Mouse (Mus musculus) macrophage (primary cell): Measurements from ENCODE around the gene Samd13. TPM values are rescaled to one million over a fixed set of nuclear protein-coding genes. Genes with fewer than 3 reads are reported as not detected.

Experiments used
- H3K27ac ChIP-seq: fragments of 350-480 bp; formaldehyde crosslinking; 2 replicates; pipeline ENCODE4 v1.9.0; 2021
- H3K36me3 ChIP-seq: fragments of 350-480 bp; formaldehyde crosslinking; 2 replicates; pipeline ENCODE4 v1.9.0; 2021; ENCODE audit errors: inconsistent target
- H3K4me3 ChIP-seq: fragments of 350-480 bp; formaldehyde crosslinking; 2 replicates; pipeline ENCODE4 v1.9.0; 2021; ENCODE audit errors: inconsistent target
- H3K79me2 ChIP-seq: fragments of 350-480 bp; formaldehyde crosslinking; 2 replicates; pipeline ENCODE4 v1.9.0; 2021; ENCODE audit errors: inconsistent target
- WGBS: methylation state at CpG from one replicate; pipeline ENCODE4 v1.1.7; 2026; ENCODE audit warnings: inconsistent platforms; ENCODE audit not compliant: missing documents; 5-methylcytosine and 5-hydroxymethylcytosine counted together
- polyA plus RNA-seq: library from polyadenylated mRNA; stranded (reverse); fragments of 250-400 nt; gene quantifications from 3 replicates; pipeline ENCODE4 v1.2.4, GENCODE M21; 2018; ENCODE audit warnings: inconsistent platforms

Samd13 gene
- polyA plus RNA-seq, 1 experiment from 2014 or later: not detected

DNA sequence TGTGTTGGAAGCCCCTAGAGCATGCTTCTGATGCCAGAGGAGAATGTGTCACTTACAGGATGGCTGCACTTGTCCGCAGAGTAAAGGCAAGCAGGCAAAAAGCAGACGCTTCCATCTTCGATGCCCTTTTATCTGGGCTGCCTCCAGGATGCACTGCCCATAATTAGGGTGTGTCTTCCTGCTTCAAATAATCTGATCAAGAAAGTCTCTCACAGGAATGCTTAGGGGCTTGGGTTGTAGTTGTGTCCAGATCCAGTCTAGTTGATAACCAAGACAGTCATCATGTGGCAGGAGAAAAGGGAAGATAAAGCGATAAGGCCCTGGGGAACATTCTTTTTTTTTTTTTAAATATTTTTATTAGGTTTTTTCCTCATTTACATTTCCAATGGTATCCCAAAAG, 69.9 kb downstream of the Samd13 start, which contains the start of gene Dnase2b:
Dnase2b (minus strand) TSS at position 101 of the 400 bp plus-strand sequence.
- WGBS: 98% methylated on average over 3 of the region's 4 CpGs
- Histone ChIP-seq H3K4me3 (no peak within 1 kb of the TSS), H3K36me3 (no peaks in the 10 kb centered on the region), H3K79me2 (no peaks in the 10 kb centered on the region), H3K27ac (no peak within 1 kb of the TSS)

DNA sequence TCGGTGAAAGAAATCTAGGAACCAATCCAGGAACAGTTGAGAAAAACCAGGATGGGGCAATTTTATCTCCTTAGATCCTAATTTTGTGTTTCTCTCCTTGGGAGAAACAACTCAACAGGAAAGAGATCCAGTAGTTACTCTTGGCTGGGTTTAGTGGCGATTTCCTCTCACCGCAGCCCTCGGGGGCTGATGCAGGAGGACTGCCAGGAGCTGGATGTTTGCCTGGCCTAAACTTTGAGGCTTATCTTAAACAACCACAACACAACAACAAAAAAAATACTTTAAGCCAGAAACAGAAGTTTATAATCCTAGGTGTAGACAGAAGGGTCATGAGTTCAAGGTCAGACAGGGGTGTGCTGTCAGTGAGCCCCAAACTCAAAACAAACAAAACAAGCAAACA, 73.6 kb downstream of the Samd13 start:
- Histone ChIP-seq H3K27ac (no peak overlapping the region), H3K79me2 (no peaks in the 10 kb centered on the region), H3K36me3 (no peaks in the 10 kb centered on the region), H3K4me3 (no peak overlapping the region)
- WGBS: 66% methylated on average over 4 of the region's 4 CpGs

DNA sequence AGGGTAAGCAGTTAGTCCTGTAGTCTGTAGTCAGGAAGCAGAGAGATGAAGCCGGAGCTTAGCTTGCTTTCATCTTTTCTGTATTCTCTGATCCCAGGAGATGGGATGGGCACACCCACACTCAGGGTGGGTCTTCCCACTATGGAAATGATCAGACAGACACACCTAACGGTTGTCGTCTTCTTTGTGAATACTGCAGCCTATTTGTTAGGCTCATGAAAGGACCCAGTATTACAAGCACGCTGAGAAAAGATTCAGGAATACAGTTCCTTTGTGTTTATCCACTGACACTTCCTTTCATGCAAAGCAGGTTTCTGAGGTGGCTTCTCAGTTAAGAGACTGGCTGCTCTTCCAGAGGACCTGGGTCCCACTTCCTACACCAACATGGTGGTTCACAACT, 74.1 kb downstream of the Samd13 start:
- no peaks in the 10 kb centered on the region for H3K36me3 ChIP-seq
- 95% methylated on average over 4 of the region's 4 CpGs for WGBS
- H3K27ac ChIP-seq: no peak overlapping the region
- no peak overlapping the region for H3K4me3 ChIP-seq
- H3K79me2 ChIP-seq: no peaks in the 10 kb centered on the region

DNA sequence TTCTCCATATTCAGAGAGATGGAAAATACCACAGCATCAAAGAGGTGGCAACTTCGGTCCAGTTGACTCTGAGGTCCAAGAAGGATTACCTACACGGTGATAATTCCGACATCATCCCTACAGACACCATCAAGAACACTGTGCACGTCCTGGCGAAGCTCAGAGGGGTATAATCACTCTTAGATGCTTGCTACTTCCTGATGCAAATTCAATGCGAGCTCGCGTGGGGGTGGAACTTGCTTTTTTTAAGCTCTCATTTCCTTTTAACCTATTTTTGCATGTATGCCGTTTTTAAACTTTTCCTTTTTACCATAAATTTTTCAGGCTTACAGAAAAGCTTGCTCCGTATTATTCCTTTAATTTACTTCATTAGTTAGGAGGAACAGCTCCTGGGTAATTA, 75.1 kb downstream of the Samd13 start:
- Histone ChIP-seq H3K36me3 (no peaks in the 10 kb centered on the region), H3K4me3 (no peak overlapping the region), H3K27ac (no peak overlapping the region), H3K79me2 (no peaks in the 10 kb centered on the region)
- WGBS: 40% methylated on average over 10 of the region's 10 CpGs

DNA sequence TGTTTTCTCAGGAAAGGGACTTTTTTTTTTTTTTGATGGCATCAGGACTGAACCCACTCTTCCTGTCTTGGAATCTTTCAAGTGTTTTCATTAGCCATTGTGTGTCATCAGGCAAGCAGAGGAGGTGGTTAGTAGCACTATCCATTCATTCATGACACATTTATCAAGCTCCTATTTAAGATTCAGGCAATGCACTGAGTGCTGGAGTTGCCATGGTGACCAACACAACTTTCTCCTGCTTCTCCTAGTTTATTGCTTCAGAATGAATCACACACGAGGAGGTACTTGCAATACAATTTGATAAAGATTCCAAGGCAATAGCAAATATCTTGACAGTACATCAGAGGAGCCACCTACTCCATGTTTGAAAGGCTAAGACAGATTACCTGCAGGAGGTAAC, 78.0 kb downstream of the Samd13 start:
- Histone ChIP-seq H3K79me2 (no peaks in the 10 kb centered on the region), H3K36me3 (no peaks in the 10 kb centered on the region)
- 57% methylated on average over 1 of the region's 1 CpGs for WGBS

DNA sequence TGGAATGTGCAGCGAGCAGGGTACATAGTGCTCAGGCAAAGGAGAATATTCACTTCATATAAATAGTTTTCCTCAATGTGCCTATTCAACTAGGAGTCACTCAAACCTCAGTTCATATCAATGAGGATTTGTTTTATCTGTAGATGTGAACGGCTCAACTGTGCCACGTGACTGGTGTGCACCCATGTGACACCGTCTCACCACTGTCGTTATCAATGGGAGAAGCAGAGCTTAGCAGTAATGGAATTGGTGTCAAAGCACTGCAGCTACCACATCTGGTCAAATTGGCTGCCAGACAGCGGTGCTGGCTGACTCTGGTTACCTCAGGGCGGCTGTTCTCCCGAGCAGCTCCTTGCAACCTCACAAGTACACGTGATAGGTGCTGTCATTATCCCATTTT, 80.7 kb downstream of the Samd13 start:
- H3K27ac ChIP-seq: no peak overlapping the region
- WGBS: 96% methylated on average over 9 of the region's 9 CpGs
- H3K4me3 ChIP-seq: no peak overlapping the region
- no peaks in the 10 kb centered on the region for H3K36me3 ChIP-seq
- no peaks in the 10 kb centered on the region for H3K79me2 ChIP-seq

More for the DNA sequence above, 78.0 kb downstream of the Samd13 start:
- Histone ChIP-seq H3K27ac (no peak overlapping the region), H3K4me3 (no peak overlapping the region)

DNA sequence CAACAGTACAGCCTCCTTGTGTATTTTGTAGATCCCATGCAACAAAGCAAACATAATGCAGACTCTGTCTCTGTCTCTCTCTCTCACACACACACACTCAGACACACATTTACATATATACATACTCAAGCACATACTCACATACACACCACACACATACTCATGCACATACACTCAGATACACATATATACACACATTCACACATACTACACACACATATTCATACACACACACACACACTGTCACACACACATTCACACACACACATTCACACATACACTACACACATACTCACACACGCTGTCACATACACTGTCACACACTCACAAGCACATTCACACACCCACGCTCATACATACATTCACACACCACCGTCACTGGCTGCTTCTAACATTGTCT, 82.9 kb downstream of the Samd13 start:
- Histone ChIP-seq H3K27ac (no peak overlapping the region), H3K36me3 (no peaks in the 10 kb centered on the region), H3K79me2 (no peaks in the 10 kb centered on the region), H3K4me3 (no peak overlapping the region)
- 89% methylated on average over 3 of the region's 3 CpGs for WGBS

DNA sequence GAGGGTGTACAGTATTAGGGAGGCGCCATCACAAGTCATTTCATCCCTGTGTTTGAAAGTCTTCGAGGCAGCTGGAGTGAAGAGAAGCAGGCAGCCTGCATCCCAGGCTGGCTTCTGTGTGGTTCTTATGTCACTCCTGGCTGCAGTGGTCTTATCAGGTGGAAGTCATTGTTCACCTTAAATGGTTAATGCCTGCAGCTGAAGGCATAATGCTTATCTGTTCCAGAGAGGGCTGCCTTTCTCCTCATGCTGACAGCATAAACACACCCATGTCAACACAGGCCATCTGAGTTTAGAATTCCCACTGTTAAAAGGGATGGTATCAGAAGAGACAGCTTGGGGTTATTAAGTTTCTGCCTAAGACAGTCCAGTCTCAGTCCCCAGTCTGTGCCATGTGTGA, 84.2 kb downstream of the Samd13 start:
- Histone ChIP-seq H3K36me3 (no peaks in the 10 kb centered on the region), H3K27ac (no peak overlapping the region), H3K79me2 (no peaks in the 10 kb centered on the region), H3K4me3 (no peak overlapping the region)
- 87% methylated on average over 2 of the region's 2 CpGs for WGBS

DNA sequence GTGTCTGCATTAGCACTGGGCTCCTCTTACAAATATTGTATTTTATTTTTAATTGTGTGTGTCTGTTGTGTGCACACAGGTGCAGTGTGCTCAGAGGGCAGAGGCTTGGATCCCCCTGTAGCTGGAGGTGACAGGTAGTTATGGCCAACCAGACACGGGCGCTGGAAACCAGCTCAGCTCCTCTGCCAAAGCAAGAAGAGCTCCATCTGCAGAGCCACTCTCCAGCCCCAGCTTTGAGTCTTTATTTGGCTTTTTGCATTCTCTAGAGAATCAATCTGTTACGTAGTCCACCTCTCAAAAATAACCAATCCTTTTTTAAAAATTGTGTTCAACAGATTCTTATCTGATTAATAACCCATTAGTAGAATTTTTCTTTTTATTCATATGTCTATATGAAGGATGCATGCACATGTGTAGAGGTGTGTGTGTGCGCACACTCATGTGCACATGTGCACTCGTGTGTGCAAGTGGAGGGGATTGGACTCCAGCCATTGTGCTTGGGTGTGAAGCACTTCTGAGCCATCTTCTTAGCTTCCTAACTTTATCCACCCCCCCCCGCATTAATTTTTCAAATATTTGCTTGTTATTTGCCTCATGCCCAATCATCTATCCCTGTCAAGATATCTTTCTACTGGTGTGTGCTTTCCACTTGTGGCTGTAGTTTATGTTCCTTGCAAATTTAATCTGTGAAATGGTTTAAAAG, 86.0 kb downstream of the Samd13 start:
- Histone ChIP-seq H3K27ac (no peak overlapping the region), H3K36me3 (no peaks in the 10 kb centered on the region), H3K79me2 (no peaks in the 10 kb centered on the region), H3K4me3 (no peak overlapping the region)
- 94% methylated on average over 6 of the region's 6 CpGs for WGBS

DNA sequence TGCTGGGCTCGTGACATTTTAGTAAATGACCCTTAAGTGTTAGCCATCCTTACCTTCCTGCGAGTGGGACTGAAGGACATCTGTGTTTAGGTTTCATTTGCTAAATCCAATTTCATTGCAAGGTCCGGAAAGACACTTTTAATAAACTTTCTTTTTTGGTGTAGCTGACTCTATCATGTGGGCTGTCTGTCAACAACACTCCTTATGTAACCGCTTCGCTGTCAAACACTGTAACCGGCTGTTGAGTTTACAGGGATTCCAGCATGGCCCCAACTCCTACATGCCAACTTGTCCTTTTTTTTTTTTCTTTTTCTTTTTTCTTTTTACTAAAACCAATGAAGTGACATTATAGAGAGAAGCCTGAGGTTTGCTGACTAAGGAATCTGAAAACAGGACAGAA, 87.0 kb downstream of the Samd13 start:
- Histone ChIP-seq H3K4me3 (no peak overlapping the region), H3K79me2 (no peaks in the 10 kb centered on the region)
- WGBS: 57% methylated on average over 6 of the region's 6 CpGs

DNA sequence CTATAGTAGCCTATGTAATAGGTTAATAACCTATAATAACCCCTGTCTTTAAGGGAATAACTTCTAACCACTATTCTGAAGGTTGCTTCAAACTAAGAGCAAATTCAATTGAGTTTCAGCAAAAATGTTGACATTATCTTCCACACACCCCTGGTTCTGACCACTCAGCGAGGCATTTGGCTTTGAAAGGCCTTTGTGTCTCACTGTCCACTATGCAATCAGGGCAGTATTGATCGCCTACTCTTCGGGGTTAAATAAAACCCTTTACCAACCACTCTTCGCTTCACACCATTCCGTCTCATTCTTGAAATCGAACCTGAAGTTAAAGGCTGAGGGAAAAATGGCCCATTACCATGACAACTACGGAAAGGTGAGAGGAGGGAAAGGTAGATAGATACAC, 88.5 kb downstream of the Samd13 start:
- no peak overlapping the region for H3K27ac ChIP-seq
- no peak overlapping the region for H3K4me3 ChIP-seq
- no peaks in the 10 kb centered on the region for H3K79me2 ChIP-seq
- WGBS: 93% methylated on average over 7 of the region's 7 CpGs
- H3K36me3 ChIP-seq: no peaks in the 10 kb centered on the region

More for the DNA sequence above, 87.0 kb downstream of the Samd13 start:
- H3K27ac ChIP-seq: no peak overlapping the region
- H3K36me3 ChIP-seq: no peaks in the 10 kb centered on the region

DNA sequence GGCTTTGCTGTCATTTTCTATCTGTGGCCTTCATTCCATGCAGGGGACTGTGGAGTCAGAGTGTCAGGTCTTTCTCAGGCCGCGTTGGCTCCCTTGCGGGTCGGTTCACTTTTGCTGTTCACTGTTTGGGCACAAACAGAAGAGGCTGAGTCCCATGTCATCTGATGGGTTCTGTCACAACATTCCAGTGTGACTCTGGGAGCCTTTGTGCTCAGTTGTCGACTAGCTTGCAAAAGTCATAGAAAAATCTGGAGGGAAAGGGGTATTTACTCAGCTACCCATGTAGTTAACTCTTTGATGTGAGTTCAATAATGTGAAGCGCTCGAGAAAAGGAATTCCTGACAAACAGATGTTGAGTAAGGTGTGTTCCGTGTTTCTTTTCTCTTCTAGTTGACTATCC, 89.0 kb downstream of the Samd13 start:
- Histone ChIP-seq H3K36me3 (no peaks in the 10 kb centered on the region), H3K4me3 (no peak overlapping the region), H3K27ac (no peak overlapping the region), H3K79me2 (no peaks in the 10 kb centered on the region)
- 94% methylated on average over 8 of the region's 8 CpGs for WGBS

DNA sequence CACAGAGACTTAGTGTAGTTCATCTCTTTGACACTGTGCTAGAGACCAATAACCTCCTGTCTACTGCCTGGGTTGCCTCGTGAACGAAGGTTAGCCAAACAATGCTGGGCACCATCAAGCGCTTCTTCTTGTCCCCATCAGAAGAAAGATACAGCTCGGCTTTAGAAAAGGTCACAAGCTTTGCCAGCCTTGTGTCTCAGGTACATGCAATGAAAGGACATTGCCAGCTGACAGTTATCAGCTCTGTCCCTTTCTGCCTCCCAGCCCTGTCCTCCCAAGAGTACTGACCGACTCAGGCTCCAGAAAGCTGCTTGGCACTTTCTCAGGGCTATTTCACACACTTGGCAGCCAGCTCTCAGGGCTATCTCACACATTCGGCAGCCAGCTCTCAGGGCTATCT, 90.0 kb downstream of the Samd13 start:
- Histone ChIP-seq H3K79me2 (no peaks in the 10 kb centered on the region), H3K4me3 (no peak overlapping the region), H3K27ac (no peak overlapping the region), H3K36me3 (no peaks in the 10 kb centered on the region)
- WGBS: 94% methylated on average over 6 of the region's 6 CpGs
